Mouse (Mus musculus): ENCODE measurements around the gene Gadd45a.

- no peak for TF ChIP-seq CTCF (conservative IDR thresholded peaks at IDR 0.05; ENCODE audit: insufficient read depth, insufficient read length, low read depth, low read length)
- no peak for TF ChIP-seq POLR2A (IDR thresholded peaks at IDR 0.05; ENCODE audit: low read depth, low read length)
Observed at GRCm38 (mm10) chr6:67010370-67011216, 26.7 kb downstream of the Gadd45a start.

All from kidney, adult 2 months (tissue).